15 mouse cellular contexts compared by ENCODE assay signal in the genomic region with DNA sequence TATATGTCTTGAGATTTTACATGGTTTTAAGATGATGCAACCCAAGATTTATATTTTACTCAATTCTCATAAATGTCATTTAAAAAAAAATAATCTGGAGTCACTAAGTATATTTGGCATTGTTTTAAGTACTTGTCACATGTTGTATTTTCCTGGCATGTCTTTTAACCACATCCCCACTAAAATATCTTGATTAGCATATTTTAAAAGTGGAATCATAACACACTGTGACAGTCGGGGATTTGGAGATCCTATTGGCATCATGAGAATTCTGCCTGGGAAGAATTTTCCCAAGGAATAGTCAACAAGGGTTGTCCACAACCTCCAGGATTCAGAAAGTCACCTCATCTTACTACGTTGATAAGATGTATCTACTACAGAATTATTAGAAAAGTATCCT.
"Had no signal": no experiment of that assay in that cellular context is flagged by ENCODE, and none has a peak within 500 bp of the region (broad histone marks: within the 10 kb centered on the region; RNA-seq: fewer than 3 reads in every experiment).

No protein-coding gene starts in this region.

- H3K27ac ChIP-seq: midbrain, embryonic 10.5 days; midbrain, embryonic 12.5 days; neural tube, embryonic 12.5 days; stomach, embryonic 15.5 days; stomach, postnatal 0 days had no signal

- ATAC-seq: midbrain, embryonic 16.5 days had no signal

- H3K4me2 ChIP-seq: lung, embryonic 14.5 days; midbrain, embryonic 12.5 days; neural tube, embryonic 12.5 days; stomach, embryonic 15.5 days had no signal

- DNase-seq: lung, adult 18-20 months; lung, embryonic 14.5 days; lung, postnatal 10 days; lung, postnatal 4 days; midbrain, embryonic 14.5 days; right cerebral cortex, postnatal 14 days; thymus, adult 2 months; thymus, postnatal 25 days; thymus, postnatal 4 days had no signal

- H3K27me3 ChIP-seq: midbrain, embryonic 12.5 days; neural tube, embryonic 12.5 days; stomach, embryonic 15.5 days had no signal

- H3K36me3 ChIP-seq: midbrain, embryonic 10.5 days; midbrain, embryonic 12.5 days; neural tube, embryonic 12.5 days; stomach, embryonic 15.5 days had no signal

- H3K9ac ChIP-seq: lung, embryonic 14.5 days; midbrain, embryonic 12.5 days; neural tube, embryonic 12.5 days; stomach, embryonic 15.5 days had no signal

- H3K4me3 ChIP-seq: midbrain, embryonic 10.5 days; midbrain, embryonic 12.5 days; neural tube, embryonic 12.5 days; stomach, embryonic 15.5 days had no signal

- H3K9me3 ChIP-seq: midbrain, embryonic 10.5 days; midbrain, embryonic 12.5 days; neural tube, embryonic 12.5 days; stomach, embryonic 15.5 days had no signal

- H3K4me1 ChIP-seq: midbrain, embryonic 10.5 days; midbrain, embryonic 12.5 days; neural tube, embryonic 12.5 days; stomach, embryonic 15.5 days had no signal
